Mouse (Mus musculus) adrenal gland (tissue): ENCODE data around the gene Chst3.
"Not testable (repeated sequence)": the region's sequence is repeated elsewhere in the genome, so short reads cannot be mapped to it uniquely, and the experiment has no call there.

Source experiments
- intact Hi-C: fragments of 180-260 bp; cut with DNase I; formaldehyde crosslinking; loops from one replicate; pipeline ENCODE4 v1.15.1; 2025

The Chst3 gene

GRCm38 (mm10) chr10:60202785-60203184 is 16.3 kb downstream of the Chst3 start:
- intact Hi-C loops, result no loop called here

GRCm38 (mm10) chr10:60200996-60201395 is 18.1 kb downstream of the Chst3 start:
- intact Hi-C loops, result no loop called here

- intact Hi-C loops, result no loop called here
Observed at GRCm38 (mm10) chr10:60199378-60199777, 19.7 kb downstream of the Chst3 start.

GRCm38 (mm10) chr10:60197406-60197821 is 21.6 kb downstream of the Chst3 start:
- intact Hi-C loops, result no loop called here

GRCm38 (mm10) chr10:60196971-60197370 is 22.1 kb downstream of the Chst3 start:
- intact Hi-C loops, result no loop called here

- intact Hi-C loops, result no loop called here
Observed at GRCm38 (mm10) chr10:60195087-60195486, 24.0 kb downstream of the Chst3 start.

- intact Hi-C loops, result loop anchor here (5.0 kb wide), 1 partner anchor 46 kb away; no protein-coding TSS in a partner anchor
Observed at GRCm38 (mm10) chr10:60193532-60194423, 25.3 kb downstream of the Chst3 start.

- intact Hi-C loops, result loop anchor here (2.0 to 5.0 kb wide), 2 partner anchors 43 to 44 kb away; no protein-coding TSS in a partner anchor
Observed at GRCm38 (mm10) chr10:60191796-60192195, 27.3 kb downstream of the Chst3 start.

- intact Hi-C loops, result loop anchor here (2.0 to 5.0 kb wide), 2 partner anchors 42 to 45 kb away; no protein-coding TSS in a partner anchor
Observed at GRCm38 (mm10) chr10:60189534-60190186, 29.4 kb downstream of the Chst3 start.

- intact Hi-C loops, result no loop called here
Observed at GRCm38 (mm10) chr10:60186191-60186945, 32.7 kb downstream of the Chst3 start.

GRCm38 (mm10) chr10:60185023-60185709 is 33.9 kb downstream of the Chst3 start:
- intact Hi-C loops, result no loop called here

GRCm38 (mm10) chr10:60175306-60175705 is 43.8 kb downstream of the Chst3 start:
- intact Hi-C loops, result not testable (repeated sequence)

GRCm38 (mm10) chr10:60174506-60174905 is 44.6 kb downstream of the Chst3 start:
- intact Hi-C loops, result no loop called here

GRCm38 (mm10) chr10:60173035-60173434 is 46.0 kb downstream of the Chst3 start:
- intact Hi-C loops, result no loop called here

- intact Hi-C loops, result no loop called here
Observed at GRCm38 (mm10) chr10:60172306-60172705, 46.8 kb downstream of the Chst3 start.

GRCm38 (mm10) chr10:60171368-60171767 is 47.7 kb downstream of the Chst3 start:
- intact Hi-C loops, result no loop called here

GRCm38 (mm10) chr10:60170326-60171089 is 48.6 kb downstream of the Chst3 start:
- intact Hi-C loops, result no loop called here

GRCm38 (mm10) chr10:60168960-60169359 is 50.1 kb downstream of the Chst3 start:
- intact Hi-C loops, result no loop called here

GRCm38 (mm10) chr10:60168306-60168705 is 50.8 kb downstream of the Chst3 start:
- intact Hi-C loops, result no loop called here

- intact Hi-C loops, result no loop called here
Observed at GRCm38 (mm10) chr10:60166068-60166467, 53.0 kb downstream of the Chst3 start.
